Mouse (Mus musculus) CH12.LX (cell line): ENCODE measurements around the gene Lyl1. TPM values are rescaled to one million over a fixed set of nuclear protein-coding genes. Genes with fewer than 3 reads are reported as not detected.

ENCODE experiments used
- DNase-seq: peaks from one replicate; pipeline ENCODE4 v3.0.0-alpha.2; 2013; ENCODE audit errors: extremely low read depth
- H3K27ac ChIP-seq: 2 replicates; pipeline ENCODE4 v1.5.1; 2012; ENCODE audit warnings: low read depth, mild to moderate bottlenecking, control low read depth, moderate library complexity; ENCODE audit not compliant: insufficient read depth
- H3K27me3 ChIP-seq: replicated peaks from 2 replicates; pipeline ENCODE3; 2012; ENCODE audit warnings: inconsistent platforms
- H3K36me3 ChIP-seq, 2 experiments: replicated peaks in 1 of 2; 2 replicates each; pipeline versions ENCODE3 to v1.6.1; 2012; ENCODE audit warnings: inconsistent platforms in 1 of 2, low read length in 1 of 2, mild to moderate bottlenecking in 1 of 2, mixed read lengths in 1 of 2, moderate library complexity in 1 of 2; ENCODE audit not compliant: control insufficient read depth in 1 of 2, insufficient read depth in 1 of 2
- H3K4me1 ChIP-seq, 2 experiments: 2 replicates each; pipeline ENCODE4 v1.6.1; 2012; ENCODE audit warnings: inconsistent platforms in 1 of 2, moderate library complexity in 1 of 2; ENCODE audit not compliant: insufficient read depth in 2 of 2, control insufficient read depth in 1 of 2
- H3K4me2 ChIP-seq: 2 replicates; pipeline ENCODE4 v1.6.1; 2012; ENCODE audit warnings: low read depth, mild to moderate bottlenecking, control low read depth; ENCODE audit not compliant: poor library complexity, insufficient read depth, severe bottlenecking
- H3K4me3 ChIP-seq, 3 experiments: fragments of 150-350 bp in 1 of 3; sonication (generic) in 1 of 3; replicated peaks in 1 of 3; 2 replicates each; pipeline versions ENCODE3 to v1.5.1; 2011 to 2012; ENCODE audit warnings: low read depth in 2 of 3, low read length in 2 of 3, mild to moderate bottlenecking in 2 of 3, moderate library complexity in 2 of 3, control low read depth in 1 of 3, improper control_type of control experiment in 1 of 3, inconsistent platforms in 1 of 3, mixed read lengths in 1 of 3; ENCODE audit not compliant: poor library complexity in 1 of 3
- H3K79me2 ChIP-seq: replicated peaks from 2 replicates; pipeline ENCODE4 v1.6.1; 2012; ENCODE audit warnings: mild to moderate bottlenecking, moderate library complexity; ENCODE audit not compliant: control insufficient read depth, poor library complexity, insufficient read depth, severe bottlenecking; ENCODE audit errors: extremely low read depth
- H3K9ac ChIP-seq: 2 replicates; pipeline ENCODE4 v1.6.1; 2012; ENCODE audit warnings: low read depth, mild to moderate bottlenecking, control low read depth, moderate library complexity; ENCODE audit not compliant: insufficient read depth
- H3K9me3 ChIP-seq: replicated peaks from 2 replicates; pipeline ENCODE3; 2012; ENCODE audit warnings: low read length, inconsistent platforms, mixed read lengths
- BHLHE40 ChIP-seq: IDR thresholded peaks from 2 replicates; pipeline ENCODE4 v1.6.1; 2011; ENCODE audit warnings: mild to moderate bottlenecking, low read depth, low read length, improper control_type of control experiment
- CHD1 ChIP-seq: IDR thresholded peaks from 2 replicates; pipeline ENCODE4 v1.6.1; 2012; ENCODE audit warnings: low read depth, low read length, improper control_type of control experiment, inconsistent platforms
- CHD2 ChIP-seq: IDR thresholded peaks from 2 replicates; pipeline ENCODE4 v1.6.1; 2011; ENCODE audit warnings: low read length, improper control_type of control experiment
- CTCF ChIP-seq, 2 experiments: IDR thresholded peaks in 1 of 2; conservative IDR thresholded peaks in 1 of 2; 2 replicates each; pipeline ENCODE4 v1.5.1; 2011 to 2012; ENCODE audit warnings: low read depth in 2 of 2, low read length in 2 of 2, improper control_type of control experiment in 1 of 2, inconsistent platforms in 1 of 2, mild to moderate bottlenecking in 1 of 2, moderate library complexity in 1 of 2
- E2F4 ChIP-seq: IDR thresholded peaks from 2 replicates; pipeline ENCODE4 v1.6.1; 2011; ENCODE audit warnings: low read depth, low read length, improper control_type of control experiment; ENCODE audit not compliant: insufficient replicate concordance
- EP300 ChIP-seq: IDR thresholded peaks from 2 replicates; pipeline ENCODE4 v1.6.1; 2011; ENCODE audit warnings: low read length, improper control_type of control experiment
- ETS1 ChIP-seq: conservative IDR thresholded peaks from 2 replicates; pipeline ENCODE4 v1.6.1; 2012; ENCODE audit warnings: low read depth, mild to moderate bottlenecking, inconsistent platforms, low read length, improper control_type of control experiment, moderate library complexity
- IRF4 ChIP-seq: IDR thresholded peaks from 2 replicates; pipeline ENCODE4 v1.6.1; 2014; ENCODE audit warnings: low read depth, mild to moderate bottlenecking, inconsistent platforms, low read length, improper control_type of control experiment
- MEF2A ChIP-seq: IDR thresholded peaks from 2 replicates; pipeline ENCODE4 v1.6.1; 2014; ENCODE audit warnings: low read depth, mild to moderate bottlenecking, inconsistent platforms, low read length, improper control_type of control experiment, borderline replicate concordance
- PAX5 ChIP-seq: IDR thresholded peaks from 2 replicates; pipeline ENCODE4 v1.6.1; 2012; ENCODE audit warnings: low read length, inconsistent platforms, mixed read lengths
- POLR2A ChIP-seq: IDR thresholded peaks from 2 replicates; pipeline ENCODE4 v1.6.1; 2011; ENCODE audit warnings: low read depth, mild to moderate bottlenecking, improper control_type of control experiment, low read length
- RCOR1 ChIP-seq: conservative IDR thresholded peaks from 2 replicates; pipeline ENCODE4 v1.6.1; 2012; ENCODE audit warnings: low read depth, mild to moderate bottlenecking, inconsistent platforms, low read length, improper control_type of control experiment
- SIN3A ChIP-seq: IDR thresholded peaks from 2 replicates; pipeline ENCODE4 v1.6.1; 2012; ENCODE audit warnings: low read length, improper control_type of control experiment, inconsistent platforms
- SMC3 ChIP-seq: IDR thresholded peaks from 2 replicates; pipeline ENCODE4 v1.6.1; 2011; ENCODE audit warnings: low read depth, low read length, improper control_type of control experiment
- USF1 ChIP-seq: IDR thresholded peaks from 2 replicates; pipeline ENCODE4 v1.6.1; 2014; ENCODE audit warnings: low read depth, mild to moderate bottlenecking, inconsistent platforms, low read length, improper control_type of control experiment
- USF2 ChIP-seq: conservative IDR thresholded peaks from 2 replicates; pipeline ENCODE4 v1.6.1; 2011; ENCODE audit warnings: low read depth, low read length, improper control_type of control experiment
- ZC3H11A ChIP-seq: IDR thresholded peaks from 2 replicates; pipeline ENCODE4 v1.6.1; 2012; ENCODE audit warnings: low read depth, mild to moderate bottlenecking, inconsistent platforms, low read length, improper control_type of control experiment
- ZNF384 ChIP-seq: IDR thresholded peaks from 2 replicates; pipeline ENCODE4 v1.6.1; 2012; ENCODE audit warnings: low read depth, low read length, improper control_type of control experiment, inconsistent platforms
- dilution Hi-C: fragments of 300-500 bp; cut with MboI; formaldehyde crosslinking; loops from 2 replicates; pipeline ENCODE4 v1.14.3; 2020; ENCODE audit warnings: low sequenced_read_pairs; ENCODE audit not compliant: extremely low pct_unique_long_range_greater_than_20kb, extremely low pct_ligation_motif_present
- in situ Hi-C: fragments of 300-500 bp; cut with MboI; formaldehyde crosslinking; loops from 3 replicates; pipeline ENCODE4 v1.14.3; 2019; ENCODE audit warnings: low sequenced_read_pairs, low pct_ligation_motif_present, low pct_unique_long_range_greater_than_20kb, mixed read lengths
- polyA plus RNA-seq: library from polyadenylated mRNA; unstranded; fragments of >175 nt; gene quantifications from 2 replicates; pipeline ENCODE4 v1.2.1, GENCODE M21; 2012; ENCODE audit warnings: low read depth; ENCODE audit not compliant: insufficient read length
- total RNA-seq, 2 experiments: library from RNA; depleted of rRNA; stranded (reverse); fragments of 300-350 nt in 1 of 2; fragments of >200 nt in 1 of 2; gene quantifications; 2 replicates each; pipeline ENCODE4 v1.2.3; 2012 to 2014

Lyl1 gene
- total and polyA plus RNA-seq, 3 experiments: 20.6 to 53.2 (median 38.5) TPM

DNA sequence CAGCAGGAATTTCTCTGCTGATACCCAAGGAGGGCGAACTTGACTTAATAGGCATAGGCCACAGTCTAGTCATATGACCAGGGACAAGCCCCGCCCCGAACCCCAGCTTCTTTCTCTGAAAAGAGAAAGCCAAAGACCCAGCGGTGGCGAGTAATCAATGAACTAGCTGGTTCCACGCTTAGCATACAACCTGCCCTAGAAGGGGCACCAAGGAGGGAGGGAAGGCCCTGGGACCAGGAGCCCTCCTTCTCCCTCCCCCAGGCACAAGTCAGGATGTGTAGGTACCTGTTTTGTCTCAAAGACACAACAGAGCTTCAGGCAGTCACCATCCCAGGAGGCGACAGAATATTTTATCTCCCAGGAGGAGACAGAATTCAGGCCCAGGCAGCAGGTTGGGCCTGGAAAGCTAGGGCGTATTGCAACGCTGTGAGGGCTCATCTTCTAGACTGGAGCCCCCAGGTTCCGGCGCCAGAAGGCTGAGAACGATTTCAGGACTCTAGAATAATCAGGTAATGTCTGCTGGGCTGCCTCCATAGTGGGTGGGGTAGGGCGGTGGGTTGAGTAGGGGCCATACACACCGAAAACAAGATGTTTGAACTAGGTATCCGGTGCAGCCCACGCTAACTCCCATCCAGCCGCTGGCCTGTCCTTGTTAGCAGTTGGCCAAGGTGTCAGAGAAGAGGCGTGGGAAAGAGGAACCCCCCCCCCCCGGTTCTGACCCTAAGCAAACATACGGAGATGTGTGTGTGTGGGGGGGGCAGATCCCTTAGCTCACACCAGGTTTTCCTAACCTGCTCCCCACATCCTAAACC, 14.9 kb upstream of the Lyl1 start, which contains the start of gene Trmt1 (continued):
- TF ChIP-seq ZC3H11A (no peak), SIN3A (peak; percentile 12; the same call in 1 of the 2 replicates), SMC3 (no peak), EP300 (no peak), E2F4 (no peak), MEF2A (no peak), CHD2 (no peak), PAX5 (no peak), BHLHE40 (no peak), RCOR1 (no peak), USF2 (peak; percentile 41)

DNA sequence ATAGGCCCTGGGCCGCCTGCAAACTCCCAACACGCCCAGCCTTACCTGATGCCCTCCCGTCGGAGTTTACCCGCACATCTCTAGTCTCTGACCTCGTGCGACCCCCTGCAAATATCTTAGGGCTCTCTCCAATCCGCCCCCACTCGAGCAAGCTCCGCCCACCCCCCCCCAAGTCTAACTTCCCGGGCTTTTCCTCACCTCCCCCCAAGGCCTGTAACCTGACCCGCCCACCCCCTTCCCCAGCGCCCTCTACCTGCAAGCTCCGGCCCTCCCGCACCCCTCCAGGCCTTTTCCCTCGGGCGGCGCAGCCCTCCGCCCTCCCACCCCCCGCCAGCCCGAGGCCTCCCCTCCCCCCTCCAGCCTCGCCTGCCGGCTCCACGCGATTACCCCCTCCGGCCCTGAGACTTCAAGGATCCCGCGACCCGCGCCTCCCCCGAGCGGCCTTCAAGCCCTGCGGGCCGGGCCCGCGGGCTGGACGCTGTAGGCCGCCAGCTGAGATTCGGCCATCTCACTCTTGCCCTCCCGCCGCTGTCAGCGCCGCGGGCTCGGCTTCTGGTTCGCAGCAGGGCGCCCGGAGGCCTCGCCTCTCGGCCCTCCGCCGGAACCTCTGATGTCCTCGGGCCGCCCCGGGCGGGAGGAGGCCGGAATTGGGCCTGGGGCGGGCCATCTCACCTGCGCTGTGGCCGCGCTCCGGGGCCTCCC, 14.1 kb upstream of the Lyl1 start:
- Histone ChIP-seq H3K79me2 (peaks cover 70% of the 10 kb centered on the region), H3K36me3 (peaks cover 15 to 45% of the 10 kb centered on the region in 2 experiments), H3K27me3 (no peaks in the 10 kb centered on the region)
- in situ Hi-C loops: no loop called here
- TF ChIP-seq ZNF384 (no peak), CTCF (conservative IDR thresholded peaks at IDR 0.05 in 1 of 2, IDR thresholded peaks at IDR 0.05 in 1 of 2; ENCODE audit: low read depth in 2 of 2, low read length in 2 of 2) (0 out of 4 replicates have a peak, but pooled peaks of 1 of the 2 experiments have one; percentile 3), SIN3A (peak; percentile 53; the same call in 1 of the 2 replicates), USF1 (no peak), CHD1 (no peak), ETS1 (no peak), POLR2A (no peak), IRF4 (no peak)
- TF ChIP-seq, all 38 proteins: peak for 2
- dilution Hi-C loops: no loop called here
- H3K4me1 ChIP-seq: peaks cover 15 to 52% of the 10 kb centered on the region in 2 experiments
- no peak for DNase-seq
- H3K9ac ChIP-seq: peak overlapping the region; percentile 98
- H3K27ac ChIP-seq: peak overlapping the region; percentile 60; the same call in 1 of the 2 replicates
- peak overlapping the region; percentile 73 to 96 (median 94) for H3K4me3 ChIP-seq
- H3K9me3 ChIP-seq: no peaks in the 10 kb centered on the region
- H3K4me2 ChIP-seq: peak overlapping the region; percentile 80; the same call in 1 of the 2 replicates
